Mouse (Mus musculus): ENCODE measurements around the gene Ugt1a10. TPM values are rescaled to one million over a fixed set of nuclear protein-coding genes. Genes with fewer than 3 reads are reported as not detected.

Ugt1a10 gene
- polyA plus RNA-seq, 2 experiments: not detected

- no peak overlapping the region for H3K9ac ChIP-seq (replicated peaks)
- TF ChIP-seq EP300 (IDR thresholded peaks at IDR 0.05; ENCODE audit: low read depth) (no peak), CTCF (IDR thresholded peaks at IDR 0.05; ENCODE audit: low read depth) (no peak)
- H3K4me2 ChIP-seq (ENCODE audit: low read depth): no peak overlapping the region
- ATAC-seq (ENCODE audit: insufficient read depth) (no peak), DNase-seq (ENCODE audit: low read depth in 3 of 3, low spot score in 3 of 3) (no peak)
- no peaks in the 10 kb centered on the region for H3K27me3 ChIP-seq (ENCODE audit: control insufficient read depth, insufficient read depth, low read length)
- H3K4me3 ChIP-seq (ENCODE audit: insufficient read depth in 1 of 2, low read depth in 2 of 2, low read length in 2 of 2): no peak overlapping the region
- 63% methylated on average over 13 of the region's 13 CpGs for WGBS (ENCODE audit: insufficient replicate concordance)
- peaks cover 6 to 23% of the 10 kb centered on the region in 2 experiments; a peak in 3 of 4 replicates for H3K4me1 ChIP-seq (replicated peaks; ENCODE audit: control insufficient read depth in 2 of 2, insufficient read depth in 2 of 2, low read length in 1 of 2)
- peaks cover 3% of the 10 kb centered on the region; the same call in 1 of the 2 replicates for H3K36me3 ChIP-seq (replicated peaks; ENCODE audit: control insufficient read depth, insufficient read depth, low read depth)
- H3K27ac ChIP-seq: no peak overlapping the region
- no peaks in the 10 kb centered on the region; the same call in 1 of the 2 replicates for H3K9me3 ChIP-seq (ENCODE audit: control insufficient read depth, low read length)
Measured at GRCm38 (mm10) chr1:88255989-88256754, 201.0 kb downstream of the Ugt1a10 start.

GRCm38 (mm10) chr1:88256886-88257663 lies 201.9 kb downstream of the Ugt1a10 start:
- Histone ChIP-seq H3K36me3 (replicated peaks; ENCODE audit: control insufficient read depth, insufficient read depth, low read depth) (peaks cover 10% of the 10 kb centered on the region), H3K4me3 (ENCODE audit: insufficient read depth in 1 of 2, low read depth in 2 of 2, low read length in 2 of 2) (no peak overlapping the region), H3K4me2 (ENCODE audit: low read depth) (no peak overlapping the region), H3K9me3 (ENCODE audit: control insufficient read depth, low read length) (no peaks in the 10 kb centered on the region; the same call in 1 of the 2 replicates), H3K27me3 (ENCODE audit: control insufficient read depth, insufficient read depth, low read length) (no peaks in the 10 kb centered on the region), H3K27ac (no peak overlapping the region), H3K4me1 (replicated peaks; ENCODE audit: control insufficient read depth in 2 of 2, insufficient read depth in 2 of 2, low read length in 1 of 2) (peaks cover 6 to 32% of the 10 kb centered on the region in 2 experiments; a peak in 3 of 4 replicates), H3K9ac (replicated peaks) (no peak overlapping the region)
- DNase-seq (ENCODE audit: low read depth in 3 of 3, low spot score in 3 of 3) (no peak), ATAC-seq (ENCODE audit: insufficient read depth) (no peak)
- WGBS (ENCODE audit: insufficient replicate concordance): 57% methylated on average over 10 of the region's 10 CpGs
- no peak for TF ChIP-seq CTCF (IDR thresholded peaks at IDR 0.05; ENCODE audit: low read depth)
- no peak for TF ChIP-seq EP300 (IDR thresholded peaks at IDR 0.05; ENCODE audit: low read depth)

- ATAC-seq (ENCODE audit: insufficient read depth): no peak
- 66% methylated on average over 6 of the region's 6 CpGs for WGBS (ENCODE audit: insufficient replicate concordance)
- DNase-seq (ENCODE audit: low read depth in 3 of 3, low spot score in 3 of 3): no peak
- Histone ChIP-seq H3K4me2 (ENCODE audit: low read depth) (no peak overlapping the region), H3K4me1 (replicated peaks; ENCODE audit: control insufficient read depth in 2 of 2, insufficient read depth in 2 of 2, low read length in 1 of 2) (peaks cover 6 to 37% of the 10 kb centered on the region in 2 experiments; a peak in 3 of 4 replicates), H3K27ac (no peak overlapping the region), H3K9me3 (ENCODE audit: control insufficient read depth, low read length) (no peaks in the 10 kb centered on the region; the same call in 1 of the 2 replicates), H3K9ac (replicated peaks) (no peak overlapping the region), H3K27me3 (ENCODE audit: control insufficient read depth, insufficient read depth, low read length) (no peaks in the 10 kb centered on the region), H3K36me3 (replicated peaks; ENCODE audit: control insufficient read depth, insufficient read depth, low read depth) (peaks cover 16% of the 10 kb centered on the region), H3K4me3 (ENCODE audit: insufficient read depth in 1 of 2, low read depth in 2 of 2, low read length in 2 of 2) (no peak overlapping the region)
- no peak for TF ChIP-seq CTCF (IDR thresholded peaks at IDR 0.05; ENCODE audit: low read depth)
- no peak for TF ChIP-seq EP300 (IDR thresholded peaks at IDR 0.05; ENCODE audit: low read depth)
Measured at GRCm38 (mm10) chr1:88257681-88258080, 202.5 kb downstream of the Ugt1a10 start.

GRCm38 (mm10) chr1:88258361-88258760 lies 203.2 kb downstream of the Ugt1a10 start:
- ATAC-seq (ENCODE audit: insufficient read depth) (no peak), DNase-seq (ENCODE audit: low read depth in 3 of 3, low spot score in 3 of 3) (no peak)
- Histone ChIP-seq H3K27me3 (ENCODE audit: control insufficient read depth, insufficient read depth, low read length) (no peaks in the 10 kb centered on the region), H3K9me3 (ENCODE audit: control insufficient read depth, low read length) (no peaks in the 10 kb centered on the region; the same call in 1 of the 2 replicates), H3K27ac (no peak overlapping the region), H3K4me2 (ENCODE audit: low read depth) (no peak overlapping the region), H3K36me3 (replicated peaks; ENCODE audit: control insufficient read depth, insufficient read depth, low read depth) (peaks cover 23% of the 10 kb centered on the region), H3K9ac (replicated peaks) (no peak overlapping the region), H3K4me1 (replicated peaks; ENCODE audit: control insufficient read depth in 2 of 2, insufficient read depth in 2 of 2, low read length in 1 of 2) (peaks cover 6 to 35% of the 10 kb centered on the region in 2 experiments; a peak in 3 of 4 replicates), H3K4me3 (ENCODE audit: insufficient read depth in 1 of 2, low read depth in 2 of 2, low read length in 2 of 2) (no peak overlapping the region)
- TF ChIP-seq EP300 (IDR thresholded peaks at IDR 0.05; ENCODE audit: low read depth) (no peak), CTCF (IDR thresholded peaks at IDR 0.05; ENCODE audit: low read depth) (no peak)
- WGBS (ENCODE audit: insufficient replicate concordance): 59% methylated on average over 6 of the region's 6 CpGs
